Mouse (Mus musculus) hindbrain, embryonic 13.5 days (tissue): Measurements from ENCODE around the gene Gm5089. TPM values are rescaled to one million over a fixed set of nuclear protein-coding genes. Genes with fewer than 3 reads are reported as not detected.
A peak's percentile ranks its signal among the peaks of the same experiment; 100 is the strongest.

Source experiments
- ATAC-seq: fragments of 200-750 bp; cut with Nextera tagmentation; 2 replicates; pipeline ENCODE4 v1.8.0; 2017; ENCODE audit warnings: moderate TSS enrichment; ENCODE audit not compliant: low FRiP score
- H3K27ac ChIP-seq: fragments of 300-500 bp; sonication (generic); 2 replicates; pipeline ENCODE4 v1.5.1; 2015; ENCODE audit warnings: inconsistent platforms, mild to moderate bottlenecking, moderate library complexity
- H3K27me3 ChIP-seq: fragments of 300-500 bp; sonication (generic); 2 replicates; pipeline ENCODE4 v1.6.1; 2015; ENCODE audit warnings: mild to moderate bottlenecking, inconsistent platforms
- H3K36me3 ChIP-seq: fragments of 300-500 bp; sonication (generic); 2 replicates; pipeline ENCODE4 v1.6.1; 2015; ENCODE audit warnings: mild to moderate bottlenecking, inconsistent platforms
- H3K4me1 ChIP-seq: fragments of 300-500 bp; sonication (generic); replicated peaks from 2 replicates; pipeline ENCODE4 v1.6.1; 2015; ENCODE audit warnings: inconsistent platforms
- H3K4me2 ChIP-seq: fragments of 300-500 bp; sonication (generic); 2 replicates; pipeline ENCODE4 v1.6.1; 2015; ENCODE audit warnings: inconsistent platforms, mild to moderate bottlenecking, moderate library complexity
- H3K4me3 ChIP-seq: fragments of 300-500 bp; sonication (generic); 2 replicates; pipeline ENCODE4 v1.5.1; 2015; ENCODE audit warnings: mild to moderate bottlenecking, inconsistent platforms
- H3K9ac ChIP-seq: fragments of 300-500 bp; sonication (generic); 2 replicates; pipeline ENCODE4 v1.6.1; 2015; ENCODE audit warnings: mild to moderate bottlenecking, inconsistent platforms
- H3K9me3 ChIP-seq: fragments of 300-500 bp; sonication (generic); 2 replicates; pipeline ENCODE4 v1.6.1; 2016; ENCODE audit warnings: inconsistent platforms
- WGBS: fragments of 180-500 bp; shearing (Covaris S2); methylation state at CpG from one replicate; pipeline ENCODE4 v1.1.7; 2015; 5-methylcytosine and 5-hydroxymethylcytosine counted together
- polyA plus RNA-seq: library from polyadenylated mRNA; unstranded; fragments of >200 nt; fragmentation: Nextera tagmentation; extraction: Ambion mirVana; gene quantifications from 2 replicates; pipeline ENCODE4 v1.2.1, GENCODE M21; 2015

Gene Gm5089
- polyA plus RNA-seq, 1 experiment from 2014 or later, result 3.0 TPM

DNA sequence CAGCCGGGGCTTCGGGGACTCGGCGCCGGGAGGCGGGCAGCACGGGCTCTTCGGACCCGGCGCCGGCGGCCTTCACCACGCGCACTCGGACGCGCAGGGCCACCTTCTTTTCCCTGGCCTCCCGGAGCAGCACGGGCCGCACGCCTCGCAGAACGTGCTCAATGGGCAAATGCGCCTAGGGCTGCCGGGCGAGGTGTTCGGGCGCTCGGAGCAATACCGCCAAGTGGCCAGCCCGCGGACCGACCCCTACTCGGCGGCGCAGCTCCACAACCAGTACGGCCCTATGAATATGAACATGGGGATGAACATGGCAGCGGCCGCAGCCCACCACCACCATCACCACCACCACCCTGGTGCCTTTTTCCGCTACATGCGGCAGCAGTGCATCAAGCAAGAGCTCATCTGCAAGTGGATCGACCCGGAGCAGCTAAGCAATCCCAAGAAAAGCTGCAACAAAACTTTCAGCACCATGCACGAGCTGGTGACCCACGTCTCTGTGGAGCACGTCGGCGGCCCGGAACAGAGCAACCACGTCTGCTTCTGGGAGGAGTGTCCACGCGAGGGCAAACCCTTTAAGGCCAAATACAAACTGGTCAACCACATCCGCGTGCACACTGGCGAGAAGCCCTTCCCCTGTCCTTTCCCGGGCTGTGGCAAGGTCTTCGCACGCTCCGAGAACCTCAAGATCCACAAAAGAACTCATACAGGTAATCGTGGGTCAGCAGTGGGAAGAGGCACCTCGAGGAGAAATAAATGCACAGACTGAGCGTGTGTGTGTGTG is 25.3 kb upstream of the Gm5089 start:
- H3K4me2 ChIP-seq, result peak overlapping the region; percentile 56
- H3K27me3 ChIP-seq, result peaks cover 66% of the 10 kb centered on the region
- under 1% methylated on average over 62 of the region's 62 CpGs for WGBS
- peak overlapping the region; percentile 96 for H3K27ac ChIP-seq
- no peak for ATAC-seq
- H3K9me3 ChIP-seq, result no peaks in the 10 kb centered on the region
- peak overlapping the region; percentile 87 for H3K9ac ChIP-seq
- peak overlapping the region; percentile 58 for H3K4me3 ChIP-seq
- H3K36me3 ChIP-seq, result no peaks in the 10 kb centered on the region; the same call in 1 of the 2 replicates
- H3K4me1 ChIP-seq, result peaks cover 31% of the 10 kb centered on the region

DNA sequence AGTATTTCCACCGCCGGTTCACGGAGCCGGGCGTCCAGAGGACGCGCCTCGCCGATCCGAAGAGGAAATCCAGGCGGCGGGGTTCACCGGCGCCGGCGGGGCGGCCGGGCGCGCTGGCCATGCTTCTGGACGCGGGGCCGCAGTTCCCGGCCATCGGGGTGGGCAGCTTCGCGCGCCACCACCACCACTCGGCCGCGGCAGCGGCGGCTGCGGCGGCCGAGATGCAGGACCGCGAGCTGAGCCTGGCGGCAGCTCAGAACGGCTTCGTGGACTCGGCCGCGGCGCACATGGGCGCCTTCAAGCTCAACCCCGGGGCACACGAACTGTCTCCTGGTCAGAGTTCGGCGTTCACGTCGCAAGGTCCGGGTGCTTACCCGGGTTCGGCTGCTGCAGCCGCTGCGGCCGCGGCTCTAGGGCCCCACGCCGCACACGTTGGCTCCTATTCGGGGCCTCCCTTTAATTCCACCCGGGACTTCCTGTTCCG is 24.7 kb upstream of the Gm5089 start:
- Histone ChIP-seq H3K9me3 (no peaks in the 10 kb centered on the region), H3K9ac (peak overlapping the region; percentile 87), H3K4me1 (peaks cover 29% of the 10 kb centered on the region), H3K36me3 (no peaks in the 10 kb centered on the region; the same call in 1 of the 2 replicates), H3K27ac (peak overlapping the region; percentile 96), H3K4me3 (peak overlapping the region; percentile 58), H3K4me2 (peak overlapping the region; percentile 56), H3K27me3 (peaks cover 66% of the 10 kb centered on the region)
- ATAC-seq, result peak; percentile 2; the same call in 1 of the 2 replicates
- WGBS, result under 1% methylated on average over 57 of the region's 65 CpGs

DNA sequence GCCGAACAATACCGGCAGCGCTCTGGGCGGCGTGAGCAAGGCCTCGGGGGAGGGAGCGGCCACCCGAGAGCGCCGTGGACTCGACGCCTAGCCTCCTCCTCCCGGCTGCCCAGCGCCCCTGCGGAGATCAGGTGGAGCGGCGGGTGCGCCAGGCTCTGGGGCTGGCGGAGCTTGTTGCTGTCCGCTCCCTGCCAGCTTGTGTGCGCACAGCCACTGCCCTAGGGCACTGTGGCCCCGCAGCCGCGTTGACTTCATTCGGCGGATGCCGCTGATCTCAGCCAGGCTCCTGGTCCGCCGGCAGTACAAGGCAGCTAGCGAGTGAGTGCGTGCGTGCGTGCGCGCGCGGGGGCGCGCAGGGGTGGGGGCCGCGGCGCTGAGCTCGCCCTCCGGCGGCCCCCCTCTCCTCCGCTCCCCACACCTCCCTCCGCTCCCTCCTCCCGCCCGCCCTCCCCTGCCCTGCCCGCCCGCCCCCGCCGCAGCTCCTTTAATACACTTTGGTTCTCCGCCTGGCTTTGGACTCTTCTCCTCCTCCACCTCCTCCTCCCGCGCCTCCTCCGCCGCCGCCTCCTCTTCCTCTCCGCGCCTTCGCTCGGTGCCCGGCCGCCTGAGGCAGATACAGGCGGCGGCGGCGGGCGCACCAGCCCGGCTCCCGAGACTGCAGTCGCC is 24.1 kb upstream of the Gm5089 start, which contains the start of gene Zic2:
Gene Zic2 (plus strand): TSS at position 545 of the 666 bp plus-strand sequence.
- WGBS, result under 1% methylated on average over 54 of the region's 73 CpGs
- Histone ChIP-seq H3K27ac (peak within 1 kb of the TSS; percentile 96), H3K27me3 (peaks cover 67% of the 10 kb centered on the region), H3K4me3 (peak within 1 kb of the TSS; percentile 58), H3K9me3 (no peaks in the 10 kb centered on the region), H3K36me3 (no peaks in the 10 kb centered on the region; the same call in 1 of the 2 replicates), H3K4me2 (peak within 1 kb of the TSS; percentile 56), H3K9ac (peak within 1 kb of the TSS; percentile 87), H3K4me1 (peaks cover 29% of the 10 kb centered on the region)
- ATAC-seq, result peak; percentile 73

DNA sequence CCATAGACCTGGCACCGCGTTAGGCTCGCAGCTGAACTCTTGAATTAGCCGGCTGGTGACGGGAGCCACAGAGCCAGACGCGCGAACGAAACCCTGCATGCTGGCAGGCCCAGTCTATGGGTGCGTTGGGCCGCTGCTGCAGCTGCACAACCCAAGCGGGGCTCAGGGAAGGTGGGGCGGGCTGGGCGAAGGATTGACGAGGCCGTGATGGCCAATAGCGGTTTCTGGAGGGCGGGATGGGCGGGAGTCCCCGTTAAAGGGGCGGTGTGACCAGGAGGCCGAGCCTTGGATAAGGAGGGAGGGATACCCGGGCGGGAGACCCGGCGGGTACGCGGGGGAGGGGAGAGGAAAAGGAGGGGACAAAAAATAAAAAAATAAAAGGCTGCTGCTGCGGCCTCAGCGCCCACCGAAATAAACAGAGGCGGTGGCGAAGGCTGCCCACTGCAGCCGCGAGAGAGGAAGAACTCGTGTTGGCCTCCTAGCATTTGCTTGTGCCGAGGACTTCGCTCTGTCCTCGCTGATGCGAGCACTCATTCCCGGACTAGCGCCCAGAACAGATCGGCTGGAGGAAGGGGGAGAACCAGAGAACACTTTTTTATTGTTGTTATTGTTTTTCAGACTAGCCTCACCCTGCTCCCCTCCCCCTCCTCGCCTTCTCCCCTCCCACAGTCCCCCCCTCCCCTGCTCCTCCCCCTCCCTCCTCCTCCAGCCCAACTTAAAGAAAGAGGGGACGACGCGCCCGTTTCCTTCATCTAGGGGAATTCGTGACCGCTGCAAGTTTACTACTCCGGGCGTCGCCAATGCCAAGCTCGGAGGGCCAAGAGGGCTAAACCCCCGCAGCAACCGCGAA is 23.4 kb upstream of the Gm5089 start:
- peak overlapping the region; percentile 58 for H3K4me3 ChIP-seq
- peak overlapping the region; percentile 56 for H3K4me2 ChIP-seq
- H3K4me1 ChIP-seq, result peaks cover 29% of the 10 kb centered on the region
- peak overlapping the region; percentile 87 for H3K9ac ChIP-seq
- H3K27me3 ChIP-seq, result peaks cover 72% of the 10 kb centered on the region
- under 1% methylated on average over 57 of the region's 57 CpGs for WGBS
- H3K36me3 ChIP-seq, result no peaks in the 10 kb centered on the region; the same call in 1 of the 2 replicates
- no peaks in the 10 kb centered on the region for H3K9me3 ChIP-seq
- peak; percentile 85 for ATAC-seq
- H3K27ac ChIP-seq, result peak overlapping the region; percentile 96

DNA sequence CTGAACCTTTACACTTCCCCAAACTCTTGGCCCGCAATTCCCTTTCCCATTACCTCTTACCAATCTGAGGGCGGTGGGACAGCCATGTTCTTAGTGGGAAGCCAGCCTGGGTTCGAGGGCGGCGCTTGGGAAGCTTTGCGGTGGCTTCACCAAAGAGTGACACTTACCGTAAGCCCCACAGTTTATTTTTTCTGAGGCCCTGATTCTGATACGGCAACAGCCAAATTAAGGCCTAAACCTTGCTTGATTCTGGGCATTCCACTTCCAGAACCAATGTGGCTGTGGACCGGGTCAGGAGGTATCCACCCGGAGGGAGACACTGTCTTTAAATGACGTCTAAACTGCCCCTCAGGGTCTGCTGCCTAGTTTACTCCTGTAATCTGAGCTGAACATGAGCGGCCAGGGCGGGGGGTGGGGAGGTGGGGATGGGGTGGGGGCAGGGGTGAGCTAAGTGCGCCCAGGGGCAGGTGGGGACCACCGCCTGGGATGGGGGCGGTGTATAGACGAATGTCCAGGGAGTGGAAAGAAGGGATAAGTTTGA is 22.4 kb upstream of the Gm5089 start:
- Histone ChIP-seq H3K4me2 (peak overlapping the region; percentile 56), H3K9me3 (no peaks in the 10 kb centered on the region), H3K27me3 (peaks cover 74% of the 10 kb centered on the region), H3K9ac (peak overlapping the region; percentile 65), H3K4me1 (peaks cover 23% of the 10 kb centered on the region), H3K27ac (peak overlapping the region; percentile 96), H3K4me3 (peak overlapping the region; percentile 58), H3K36me3 (no peaks in the 10 kb centered on the region; the same call in 1 of the 2 replicates)
- ATAC-seq, result no peak
- 2% methylated on average over 17 of the region's 17 CpGs for WGBS

DNA sequence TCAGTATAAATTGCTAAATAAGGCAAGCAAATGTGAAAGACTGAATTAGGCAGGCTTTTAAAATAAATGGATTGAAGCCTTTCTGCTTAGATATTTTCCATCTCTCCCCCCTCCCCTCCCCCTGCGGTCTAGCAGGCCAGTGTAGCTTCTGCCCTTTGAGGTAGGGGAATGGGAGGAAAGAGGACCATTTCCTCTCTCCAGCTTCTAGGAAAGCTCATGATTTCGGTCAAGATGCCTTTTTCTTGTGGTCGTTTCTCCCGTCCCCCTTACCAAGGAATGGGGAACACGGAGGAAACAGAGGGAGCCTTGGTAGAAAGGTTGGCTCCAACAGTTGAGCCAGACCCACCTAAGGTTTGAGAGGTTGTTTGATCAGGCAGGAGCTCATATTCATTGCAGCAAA is 21.7 kb upstream of the Gm5089 start:
- no peaks in the 10 kb centered on the region; the same call in 1 of the 2 replicates for H3K36me3 ChIP-seq
- ATAC-seq, result no peak
- H3K9ac ChIP-seq, result peak overlapping the region; percentile 65
- peaks cover 23% of the 10 kb centered on the region for H3K4me1 ChIP-seq
- peak overlapping the region; percentile 96 for H3K27ac ChIP-seq
- peak overlapping the region; percentile 58 for H3K4me3 ChIP-seq
- peak overlapping the region; percentile 56 for H3K4me2 ChIP-seq
- no peaks in the 10 kb centered on the region for H3K9me3 ChIP-seq
- WGBS, result 5% methylated on average over 5 of the region's 5 CpGs
- peaks cover 79% of the 10 kb centered on the region for H3K27me3 ChIP-seq

DNA sequence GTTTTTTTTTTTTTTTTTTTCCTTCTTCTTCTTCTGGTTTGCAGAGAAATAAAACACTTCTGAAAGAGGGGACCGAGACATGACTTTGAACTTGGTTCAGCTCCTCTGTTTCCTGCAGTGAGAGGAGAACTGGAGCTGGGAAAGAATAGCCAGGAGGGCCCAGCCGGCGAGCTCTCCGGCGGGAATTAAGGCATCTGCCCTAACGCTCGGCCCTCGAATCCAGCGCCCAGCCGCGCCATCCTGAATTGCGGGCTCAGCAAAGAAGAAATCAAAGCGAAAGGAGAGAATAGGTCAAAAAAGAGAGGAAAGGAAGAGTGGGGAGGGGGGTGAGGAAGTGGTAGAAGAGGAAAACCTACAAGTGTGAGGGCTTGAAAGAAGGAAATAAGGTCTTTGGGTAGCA is 21.2 kb upstream of the Gm5089 start:
- Histone ChIP-seq H3K9ac (peak overlapping the region; percentile 65), H3K27ac (peak overlapping the region; percentile 96), H3K4me3 (peak overlapping the region; percentile 58), H3K36me3 (no peaks in the 10 kb centered on the region; the same call in 1 of the 2 replicates), H3K4me2 (peak overlapping the region; percentile 56), H3K27me3 (peaks cover 84% of the 10 kb centered on the region), H3K4me1 (peaks cover 23% of the 10 kb centered on the region), H3K9me3 (no peaks in the 10 kb centered on the region)
- no peak for ATAC-seq
- 2% methylated on average over 13 of the region's 13 CpGs for WGBS

DNA sequence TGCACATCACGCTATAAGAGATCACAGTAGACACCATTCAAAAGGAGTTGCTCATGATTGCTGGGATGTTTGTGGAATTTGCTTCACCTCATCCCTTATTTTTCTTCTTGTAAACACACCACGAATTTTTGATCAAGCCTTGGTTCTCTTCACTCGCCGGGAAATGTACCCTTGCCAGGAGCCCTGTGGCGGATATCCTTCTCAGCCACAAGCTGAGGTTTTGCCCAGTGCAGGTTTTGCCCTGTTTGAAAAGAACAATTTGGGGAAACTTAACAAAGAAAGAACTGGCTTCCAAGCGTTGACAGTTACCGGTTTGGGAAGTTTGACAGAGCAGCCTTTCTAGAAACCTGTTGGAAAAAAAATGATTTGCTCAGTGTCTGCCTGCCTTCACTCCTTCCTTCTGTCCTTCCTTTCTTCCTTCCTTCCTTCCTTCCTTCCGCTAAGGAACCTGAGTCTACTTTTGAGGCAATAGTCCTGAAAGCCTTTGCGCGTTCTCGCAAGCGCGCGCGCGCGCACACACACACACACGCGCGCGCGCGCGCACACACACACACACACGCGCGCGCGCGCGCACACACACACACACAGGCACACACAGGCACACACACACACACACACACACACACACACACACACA is 20.7 kb upstream of the Gm5089 start:
- H3K36me3 ChIP-seq, result no peaks in the 10 kb centered on the region; the same call in 1 of the 2 replicates
- no peak for ATAC-seq
- peaks cover 23% of the 10 kb centered on the region for H3K4me1 ChIP-seq
- H3K9ac ChIP-seq, result peak overlapping the region; percentile 16; the same call in 1 of the 2 replicates
- peak overlapping the region; percentile 19 for H3K4me3 ChIP-seq
- H3K9me3 ChIP-seq, result no peaks in the 10 kb centered on the region
- peak overlapping the region; percentile 64 for H3K27ac ChIP-seq
- peaks cover 88% of the 10 kb centered on the region for H3K27me3 ChIP-seq
- WGBS, result 7% methylated on average over 30 of the region's 31 CpGs
- H3K4me2 ChIP-seq, result peak overlapping the region; percentile 56

DNA sequence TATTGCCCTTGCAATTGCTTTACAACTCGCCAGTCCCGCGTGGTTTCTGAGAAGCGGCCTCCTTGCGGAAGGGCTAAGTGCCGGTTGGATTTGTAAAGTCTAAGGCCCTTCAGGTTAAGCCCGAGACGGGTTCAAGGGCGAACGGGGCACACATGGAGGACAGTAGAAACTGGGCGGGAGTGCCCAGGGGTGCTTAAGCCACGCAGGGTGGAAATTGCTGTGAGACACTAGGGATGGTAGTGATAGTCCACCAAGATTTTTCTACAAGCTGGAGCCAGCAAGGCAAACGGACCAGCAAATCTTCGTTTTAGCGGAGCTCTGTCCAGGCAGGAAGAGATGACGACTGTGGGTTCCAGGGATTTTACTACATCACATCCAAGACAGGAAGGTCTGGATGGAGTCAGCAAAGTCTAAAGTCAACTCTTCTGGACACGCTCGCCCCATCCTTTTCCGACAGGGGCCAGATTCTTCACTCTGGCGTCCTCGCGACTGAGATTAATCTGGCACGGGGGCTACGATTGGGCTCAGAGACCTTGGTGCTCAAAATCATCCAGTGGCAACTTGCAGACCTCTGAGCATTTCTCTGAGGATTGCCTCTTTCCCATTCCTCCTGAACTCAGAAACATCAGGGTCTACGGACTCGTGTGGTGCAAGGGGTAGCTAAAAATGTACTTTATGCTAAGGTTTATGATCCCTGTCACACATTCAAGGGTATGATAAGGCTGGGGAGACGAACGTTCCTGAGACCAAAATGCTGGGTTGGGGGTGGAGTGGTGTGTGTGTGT is 18.2 kb upstream of the Gm5089 start:
- peak overlapping the region; percentile 37 for H3K4me2 ChIP-seq
- H3K27me3 ChIP-seq, result peaks cover 95% of the 10 kb centered on the region
- WGBS, result 3% methylated on average over 28 of the region's 28 CpGs
- no peaks in the 10 kb centered on the region for H3K36me3 ChIP-seq
- peak overlapping the region; percentile 14 for H3K27ac ChIP-seq
- peak overlapping the region; percentile 14; the same call in 1 of the 2 replicates for H3K9ac ChIP-seq
- no peaks in the 10 kb centered on the region for H3K9me3 ChIP-seq
- ATAC-seq, result no peak
- H3K4me1 ChIP-seq, result peaks cover 20% of the 10 kb centered on the region
- 0 out of 2 replicates have a peak overlapping the region, but pooled peaks have one; percentile 7 for H3K4me3 ChIP-seq
